Mouse (Mus musculus) G1E (cell line): ENCODE results near the gene Pou6f1.

Experiments used
- CTCF ChIP-seq: IDR thresholded peaks from 2 replicates; pipeline ENCODE4 v1.5.1; 2012; ENCODE audit warnings: low read depth, low read length, inconsistent platforms, mixed read lengths
- GATA1 ChIP-seq: IDR thresholded peaks from 2 replicates; pipeline ENCODE4 v1.6.1; 2012; ENCODE audit warnings: borderline replicate concordance, low read length, inconsistent platforms, mixed read lengths

DNA sequence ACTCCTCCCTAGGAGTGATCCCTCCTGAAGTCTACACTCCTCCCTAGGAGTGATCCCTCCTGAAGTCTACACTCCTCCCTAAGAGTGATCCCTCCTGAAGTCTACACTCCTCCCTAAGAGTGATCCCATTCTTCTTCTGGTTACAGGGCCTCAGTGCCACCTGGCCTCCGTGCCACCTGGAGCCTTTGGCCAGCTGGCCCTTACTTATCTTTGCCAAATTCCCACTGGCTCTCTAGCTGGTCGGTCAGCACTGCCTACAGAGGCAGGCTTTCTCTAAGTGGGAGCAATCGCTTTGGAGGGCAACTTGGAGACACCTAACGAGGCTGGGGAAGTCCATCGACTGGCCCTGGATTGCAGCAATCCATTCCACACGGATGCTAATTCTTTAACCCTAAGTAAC lies 46.4 kb upstream of the Pou6f1 start:
- TF ChIP-seq CTCF (no peak), GATA1 (no peak)
